Mouse (Mus musculus): Measurements from ENCODE around the gene Olfr39. TPM values are rescaled to one million over a fixed set of nuclear protein-coding genes. Genes with fewer than 3 reads are reported as not detected.

Olfr39 gene
- total RNA-seq (2023; ENCODE audit: inconsistent age) = 0.24 TPM in 1 of 4 replicates, not detected in the others

GRCm38 (mm10) chr9:20282051-20282450, at the start of gene Olfr39:
Gene Olfr39, plus strand, starts transcription at chr9:20282351.

GRCm38 (mm10) chr9:20236819-20237218, 45.3 kb upstream of the Olfr39 start, which contains the start of gene Olfr872:
Gene Olfr872, plus strand, starts transcription at chr9:20237119.

GRCm38 (mm10) chr9:20298232-20298631, 16.1 kb downstream of the Olfr39 start, which contains the start of gene Olfr873:
Gene Olfr873, plus strand, starts transcription at chr9:20298532.

GRCm38 (mm10) chr9:20335994-20336393, 53.8 kb downstream of the Olfr39 start, which contains the start of gene Olfr18:
Gene Olfr18, minus strand, starts transcription at chr9:20336094.

Other genes starting within 250 kb of the Olfr39 start
- gene Olfr867, start 224.8 kb upstream of the Olfr39 start, total RNA-seq (2023; ENCODE audit: inconsistent age) = not detected in 4 replicates
- not detected in 4 replicates for gene Olfr868, start 183.7 kb upstream of the Olfr39 start, total RNA-seq (2023; ENCODE audit: inconsistent age)
- gene Olfr869, start 153.3 kb upstream of the Olfr39 start, total RNA-seq (2023; ENCODE audit: inconsistent age) = not detected in 4 replicates
- not detected in 4 replicates for gene Olfr870, start 108.3 kb upstream of the Olfr39 start, total RNA-seq (2023; ENCODE audit: inconsistent age)
- not detected in 4 replicates for gene Olfr871, start 70.1 kb upstream of the Olfr39 start, total RNA-seq (2023; ENCODE audit: inconsistent age)
- not detected in 4 replicates for gene Olfr872, start 45.2 kb upstream of the Olfr39 start, total RNA-seq (2023; ENCODE audit: inconsistent age)
- not detected in 4 replicates for gene Olfr873, start 16.2 kb downstream of the Olfr39 start, total RNA-seq (2023; ENCODE audit: inconsistent age)
- not detected in 4 replicates for gene Olfr18, start 53.7 kb downstream of the Olfr39 start, total RNA-seq (2023; ENCODE audit: inconsistent age)
- gene Zfp560, start 102.8 kb downstream of the Olfr39 start, total RNA-seq (2023; ENCODE audit: inconsistent age) = 7.7 to 14.0 TPM (median 11.2 TPM) in 4 replicates
- 41.1 to 45.0 TPM (median 44.4 TPM) in 4 replicates for gene Zfp26, start 177.8 kb downstream of the Olfr39 start, total RNA-seq (2023; ENCODE audit: inconsistent age)
- 17.4 to 25.3 TPM (median 18.8 TPM) in 4 replicates for gene Zfp426, start 210.4 kb downstream of the Olfr39 start, total RNA-seq (2023; ENCODE audit: inconsistent age)
- 29.0 to 37.7 TPM (median 33.0 TPM) in 4 replicates for gene Zfp266, start 239.1 kb downstream of the Olfr39 start, total RNA-seq (2023; ENCODE audit: inconsistent age)

All from B cell, adult (primary cell).